Mouse (Mus musculus) myocyte (in vitro differentiated cells): ENCODE measurements at regions not wholly inside any gene's neighbourhood (a gene's known extent, or its start where the extent isn't known, plus 50 kb on each side); places are given as distances from the start of the nearest gene placed in this dataset.

ENCODE experiments used
- E2F4 ChIP-seq: IDR thresholded peaks from one replicate; pipeline ENCODE4 v1.6.1; 2011; ENCODE audit warnings: mild to moderate bottlenecking, control low read depth, moderate library complexity; ENCODE audit not compliant: insufficient read depth
- POLR2A ChIP-seq: IDR thresholded peaks from one replicate; pipeline ENCODE4 v1.6.1; 2011; ENCODE audit warnings: low read depth, mild to moderate bottlenecking, control low read depth, moderate library complexity; ENCODE audit not compliant: insufficient read length
- POLR2AphosphoS2 ChIP-seq: IDR thresholded peaks from one replicate; pipeline ENCODE4 v1.6.1; 2011; ENCODE audit warnings: low read depth, control low read depth; ENCODE audit not compliant: insufficient read length
- TCF12 ChIP-seq: IDR thresholded peaks from one replicate; pipeline ENCODE4 v1.6.1; 2011; ENCODE audit warnings: mild to moderate bottlenecking, control low read depth; ENCODE audit not compliant: poor library complexity, insufficient read depth, severe bottlenecking
- TCF3 ChIP-seq: IDR thresholded peaks from one replicate; pipeline ENCODE4 v1.6.1; 2011; ENCODE audit warnings: low read depth, control low read depth; ENCODE audit not compliant: insufficient read length
- USF1 ChIP-seq: IDR thresholded peaks from one replicate; pipeline ENCODE4 v1.6.1; 2011; ENCODE audit warnings: low read depth, mild to moderate bottlenecking, control low read depth, moderate library complexity

- TF ChIP-seq POLR2A, result no peak
- no peak for TF ChIP-seq TCF12
- TF ChIP-seq TCF3, result no peak
- TF ChIP-seq POLR2AphosphoS2, result no peak
- no peak for TF ChIP-seq E2F4
- TF ChIP-seq USF1, result no peak
Measured at GRCm38 (mm10) chrX:166915356-166915953, 293.7 kb downstream of the Tmsb4x start.
